Mouse (Mus musculus) stomach, postnatal 0 days (tissue): ENCODE results near the gene Kcna6.

Experiments used
- CTCF ChIP-seq: IDR thresholded peaks from 2 replicates; pipeline ENCODE4 v1.5.1; 2016; ENCODE audit warnings: antibody characterized with exemption, low read depth, mild to moderate bottlenecking, moderate library complexity
- EP300 ChIP-seq: optimal IDR thresholded peaks from 2 replicates; pipeline ENCODE3; 2016; ENCODE audit warnings: antibody characterized with exemption

- TF ChIP-seq CTCF (no peak), EP300 (no peak)
Measured at GRCm38 (mm10) chr6:126701196-126701595, 39.3 kb downstream of the Kcna6 start.
